Mouse (Mus musculus): ENCODE data around the gene Ptcd1.
"Not testable (repeated sequence)": the region's sequence is repeated elsewhere in the genome, so short reads cannot be mapped to it uniquely, and the experiment has no call there.

Ptcd1 gene

GRCm38 (mm10) chr5:145166536-145167305 is at the start of gene Ptcd1, which contains the start of gene Cpsf4:
Gene Ptcd1 (minus strand): TSS chr5:145167108.
Gene Cpsf4 (plus strand): TSS chr5:145167213.
- peak; percentile 100 for DNase-seq

- DNase-seq: peak; percentile 80
Observed at GRCm38 (mm10) chr5:145214679-145215078, 47.8 kb upstream of the Ptcd1 start.

GRCm38 (mm10) chr5:145213505-145213904 is 46.6 kb upstream of the Ptcd1 start:
- no peak for DNase-seq

GRCm38 (mm10) chr5:145212216-145212615 is 45.3 kb upstream of the Ptcd1 start:
- DNase-seq: no peak

GRCm38 (mm10) chr5:145211340-145211739 is 44.4 kb upstream of the Ptcd1 start:
- DNase-seq: peak; percentile 75

- DNase-seq: not testable (repeated sequence)
Observed at GRCm38 (mm10) chr5:145208391-145208790, 41.5 kb upstream of the Ptcd1 start.

- DNase-seq: no peak
Observed at GRCm38 (mm10) chr5:145207954-145208353, 41.0 kb upstream of the Ptcd1 start.

- DNase-seq: peak; percentile 82
Observed at GRCm38 (mm10) chr5:145207385-145207784, 40.5 kb upstream of the Ptcd1 start.

- no peak for DNase-seq
Observed at GRCm38 (mm10) chr5:145205041-145205440, 38.1 kb upstream of the Ptcd1 start.

GRCm38 (mm10) chr5:145203936-145204691 is 37.2 kb upstream of the Ptcd1 start, which contains the start of gene Zkscan5:
Gene Zkscan5 (plus strand): TSS chr5:145204562.
- DNase-seq: peak; percentile 100

- DNase-seq: no peak
Observed at GRCm38 (mm10) chr5:145202446-145202845, 35.5 kb upstream of the Ptcd1 start.

GRCm38 (mm10) chr5:145201321-145201991 is 34.5 kb upstream of the Ptcd1 start, which contains the start of gene Zkscan14:
Gene Zkscan14 (minus strand): TSS chr5:145201868.
- DNase-seq: peak; percentile 97

- no peak for DNase-seq
Observed at GRCm38 (mm10) chr5:145200387-145200786, 33.5 kb upstream of the Ptcd1 start.

- DNase-seq: no peak
Observed at GRCm38 (mm10) chr5:145191962-145192361, 25.1 kb upstream of the Ptcd1 start, which contains the start of gene Atp5j2. Gene Atp5j2 (minus strand): TSS chr5:145192062.

- DNase-seq: peak; percentile 99
Observed at GRCm38 (mm10) chr5:145190875-145191798, 24.2 kb upstream of the Ptcd1 start.

GRCm38 (mm10) chr5:145190373-145190772 is 23.5 kb upstream of the Ptcd1 start:
- no peak for DNase-seq

- DNase-seq: peak; percentile 85
Observed at GRCm38 (mm10) chr5:145189416-145189815, 22.5 kb upstream of the Ptcd1 start.

- DNase-seq: peak; percentile 85
Observed at GRCm38 (mm10) chr5:145185244-145185643, 18.3 kb upstream of the Ptcd1 start.

- DNase-seq: peak; percentile 95
Observed at GRCm38 (mm10) chr5:145178461-145178980, 11.6 kb upstream of the Ptcd1 start.

GRCm38 (mm10) chr5:145167306-145167661 is 376 bp upstream of the Ptcd1 start:
- no peak for DNase-seq

GRCm38 (mm10) chr5:145165184-145165583 is 1.7 kb downstream of the Ptcd1 start:
- peak; percentile 92 for DNase-seq

- DNase-seq: peak; percentile 85
Observed at GRCm38 (mm10) chr5:145164710-145165109, 2.2 kb downstream of the Ptcd1 start.

All from heart, adult 11 months (tissue).